Mouse (Mus musculus) midbrain, embryonic 16.5 days (tissue): Measurements from ENCODE around the gene 4930522H14Rik. TPM values are rescaled to one million over a fixed set of nuclear protein-coding genes. Genes with fewer than 3 reads are reported as not detected.

Experiments
- ATAC-seq: fragments of 200-750 bp; cut with Nextera tagmentation; 2 replicates; pipeline ENCODE4 v1.8.0; 2017; ENCODE audit warnings: moderate TSS enrichment
- H3K27ac ChIP-seq: fragments of 300-500 bp; sonication (generic); 2 replicates; pipeline ENCODE4 v1.5.1; 2014; ENCODE audit warnings: mild to moderate bottlenecking, low read length, mixed read lengths
- H3K27me3 ChIP-seq: fragments of 300-500 bp; sonication (generic); 2 replicates; pipeline ENCODE4 v1.6.1; 2014; ENCODE audit warnings: low read depth, low read length, mixed read lengths; ENCODE audit not compliant: control insufficient read depth, insufficient read depth
- H3K36me3 ChIP-seq: fragments of 300-500 bp; sonication (generic); 2 replicates; pipeline ENCODE4 v1.6.1; 2014; ENCODE audit warnings: mild to moderate bottlenecking, low read length, moderate library complexity, mixed read lengths; ENCODE audit not compliant: control insufficient read depth, insufficient read depth
- H3K4me1 ChIP-seq: fragments of 300-500 bp; sonication (generic); 2 replicates; pipeline ENCODE4 v1.6.1; 2014; ENCODE audit warnings: mild to moderate bottlenecking, low read length, mixed read lengths; ENCODE audit not compliant: control insufficient read depth, insufficient read depth
- H3K4me2 ChIP-seq: fragments of 300-500 bp; sonication (generic); 2 replicates; pipeline ENCODE4 v1.6.1; 2014; ENCODE audit warnings: mild to moderate bottlenecking, low read length, mixed read lengths
- H3K4me3 ChIP-seq: fragments of 300-500 bp; sonication (generic); 2 replicates; pipeline ENCODE4 v1.5.1; 2014; ENCODE audit warnings: low read depth, mild to moderate bottlenecking, low read length, moderate library complexity, mixed read lengths
- H3K9ac ChIP-seq: fragments of 300-500 bp; sonication (generic); 2 replicates; pipeline ENCODE4 v1.6.1; 2014; ENCODE audit warnings: low read depth, low read length, mixed read lengths
- H3K9me3 ChIP-seq: fragments of 300-500 bp; sonication (generic); replicated peaks from 2 replicates; pipeline ENCODE4 v1.6.1; 2014; ENCODE audit warnings: mild to moderate bottlenecking, low read length, mixed read lengths; ENCODE audit not compliant: control insufficient read depth, poor library complexity, severe bottlenecking
- WGBS: fragments of 180-500 bp; shearing (Covaris S2); extraction: QIAGEN DNeasy Blood & Tissue Kit; methylation state at CpG from one replicate; pipeline ENCODE4 v1.1.7; 2014; 5-methylcytosine and 5-hydroxymethylcytosine counted together
- polyA plus RNA-seq: library from polyadenylated mRNA; unstranded; fragments of >200 nt; fragmentation: Nextera tagmentation; extraction: Ambion mirVana; gene quantifications from 2 replicates; pipeline ENCODE4 v1.2.1, GENCODE M21; 2015

The 4930522H14Rik gene
- polyA plus RNA-seq: not detected in 2 replicates

DNA sequence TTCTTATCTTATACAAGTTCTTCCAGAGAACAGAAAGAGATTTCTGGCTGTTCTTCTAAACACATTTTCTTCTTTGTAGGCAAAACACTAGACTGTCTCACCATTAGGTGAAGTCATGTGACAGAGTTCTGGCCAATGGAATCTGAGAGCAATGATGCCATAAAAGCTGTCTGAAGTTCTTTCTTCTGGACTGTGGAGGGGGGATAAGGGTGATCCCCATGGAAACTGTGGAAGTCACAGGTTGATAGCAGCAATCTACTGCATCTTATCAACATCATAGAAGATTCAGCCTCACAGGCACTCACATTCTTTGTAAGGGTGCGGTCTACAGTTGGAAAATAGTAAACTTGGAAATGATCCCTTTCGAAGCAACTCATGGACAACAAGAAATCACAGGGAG lies at the start of gene 4930522H14Rik:
4930522H14Rik (minus strand) TSS at position 187 of the 400 bp plus-strand sequence.
- no peaks in the 10 kb centered on the region for H3K4me1 ChIP-seq
- H3K36me3 ChIP-seq: no peaks in the 10 kb centered on the region
- 0 out of 2 replicates have a peak within 1 kb of the TSS, but pooled peaks have one; percentile 16 for H3K4me2 ChIP-seq

DNA sequence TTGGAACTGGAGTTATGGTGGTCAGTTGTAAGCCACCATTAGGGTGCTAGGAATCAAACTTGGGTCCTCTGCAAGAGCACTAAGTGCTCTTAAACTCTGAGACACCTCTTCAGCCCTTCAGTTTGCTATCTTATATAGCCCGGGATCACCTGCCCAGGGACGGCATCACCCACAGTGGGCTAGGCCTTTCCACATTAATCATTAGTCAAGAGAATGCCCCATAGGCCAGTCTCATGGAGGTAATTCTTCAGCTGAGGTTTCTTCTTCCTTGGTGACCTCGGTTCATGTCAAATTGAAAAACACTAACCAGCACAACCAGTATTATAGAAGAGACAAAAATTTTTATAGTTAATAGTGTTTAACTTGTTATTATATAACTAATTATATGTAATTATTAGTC lies 47.3 kb upstream of the 4930522H14Rik start:
- Histone ChIP-seq H3K27ac (no peak overlapping the region), H3K4me2 (no peak overlapping the region), H3K36me3 (no peaks in the 10 kb centered on the region), H3K4me3 (no peak overlapping the region), H3K9ac (no peak overlapping the region), H3K4me1 (no peaks in the 10 kb centered on the region), H3K9me3 (no peaks in the 10 kb centered on the region), H3K27me3 (no peaks in the 10 kb centered on the region)
- 99% methylated on average over 3 of the region's 3 CpGs for WGBS
- no peak for ATAC-seq

More for the DNA sequence above, at the start of gene 4930522H14Rik:
- WGBS: 100% methylated on average over 2 of the region's 2 CpGs
- Histone ChIP-seq H3K27me3 (no peaks in the 10 kb centered on the region), H3K4me3 (no peak within 1 kb of the TSS), H3K9ac (no peak within 1 kb of the TSS), H3K9me3 (no peaks in the 10 kb centered on the region), H3K27ac (no peak within 1 kb of the TSS)
- no peak for ATAC-seq

DNA sequence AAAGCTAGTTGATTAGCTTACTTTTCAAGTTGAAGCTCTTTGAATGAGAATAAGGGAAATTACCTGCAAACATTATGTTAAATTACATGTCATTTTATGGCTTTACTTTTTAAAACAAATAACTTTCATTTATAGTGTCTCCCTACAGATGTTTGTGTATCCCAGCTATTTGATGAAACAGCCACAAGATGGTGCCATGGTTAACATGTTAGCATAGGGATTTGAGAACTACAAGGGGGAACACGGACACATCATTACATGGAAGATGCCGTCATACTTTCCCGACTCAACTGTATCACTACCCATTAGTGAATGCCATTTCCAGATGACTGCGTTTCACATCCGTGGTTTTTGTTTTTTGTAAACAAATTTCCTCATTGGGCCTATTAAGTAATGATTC lies 45.8 kb upstream of the 4930522H14Rik start:
- no peak overlapping the region for H3K27ac ChIP-seq
- H3K4me3 ChIP-seq: no peak overlapping the region
- H3K4me2 ChIP-seq: no peak overlapping the region
- no peaks in the 10 kb centered on the region for H3K9me3 ChIP-seq
- no peaks in the 10 kb centered on the region for H3K4me1 ChIP-seq
- ATAC-seq: no peak
- WGBS: 82% methylated on average over 5 of the region's 5 CpGs
- no peaks in the 10 kb centered on the region for H3K36me3 ChIP-seq
- H3K9ac ChIP-seq: no peak overlapping the region
- H3K27me3 ChIP-seq: no peaks in the 10 kb centered on the region

DNA sequence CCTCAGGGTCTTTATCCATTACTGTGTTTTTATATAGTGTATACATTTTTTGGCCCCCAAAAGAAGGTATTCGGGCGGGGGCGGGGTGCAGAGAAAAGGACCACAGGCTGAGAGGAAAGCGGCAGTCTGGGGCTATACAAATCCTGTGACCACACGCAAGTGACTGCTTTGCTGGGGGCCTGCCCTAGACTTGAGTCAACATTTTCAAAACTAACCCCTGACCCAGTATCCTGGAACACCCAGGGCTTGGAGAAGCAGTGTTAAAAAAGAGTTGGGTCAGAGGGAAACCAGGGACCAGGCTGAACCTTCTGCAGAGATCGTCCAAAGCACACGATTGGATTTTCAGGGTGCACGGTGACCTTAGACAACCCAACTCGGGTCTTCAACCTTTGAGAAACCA lies 43.7 kb upstream of the 4930522H14Rik start:
- Histone ChIP-seq H3K4me3 (no peak overlapping the region), H3K36me3 (no peaks in the 10 kb centered on the region), H3K27me3 (no peaks in the 10 kb centered on the region), H3K4me1 (no peaks in the 10 kb centered on the region), H3K9ac (no peak overlapping the region), H3K9me3 (no peaks in the 10 kb centered on the region), H3K4me2 (no peak overlapping the region), H3K27ac (no peak overlapping the region)
- no peak for ATAC-seq
- 83% methylated on average over 9 of the region's 9 CpGs for WGBS

DNA sequence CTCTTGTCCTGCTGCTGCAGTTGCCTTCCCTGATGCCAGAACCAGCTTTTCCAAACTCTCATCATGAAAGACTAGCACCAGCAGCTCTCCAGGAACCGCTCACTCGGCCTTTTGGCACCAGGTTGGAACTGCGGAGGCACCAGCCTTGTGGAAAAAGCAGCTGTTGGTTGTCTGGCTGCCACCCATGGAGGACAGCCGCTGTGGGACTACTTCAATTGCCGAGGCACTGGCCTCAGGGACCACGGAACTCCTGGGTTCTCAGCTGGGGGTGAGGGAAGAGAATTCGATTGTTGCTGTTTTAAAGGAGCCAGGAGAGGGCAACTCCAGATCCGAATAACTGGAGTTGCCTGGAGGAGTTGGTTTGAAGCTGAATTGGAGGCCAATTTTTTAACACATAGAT lies 43.2 kb upstream of the 4930522H14Rik start:
- Histone ChIP-seq H3K36me3 (no peaks in the 10 kb centered on the region), H3K9ac (no peak overlapping the region), H3K27me3 (no peaks in the 10 kb centered on the region), H3K4me1 (peaks cover 2% of the 10 kb centered on the region; the same call in 1 of the 2 replicates), H3K9me3 (no peaks in the 10 kb centered on the region), H3K27ac (no peak overlapping the region), H3K4me3 (no peak overlapping the region), H3K4me2 (no peak overlapping the region)
- no peak for ATAC-seq
- 51% methylated on average over 8 of the region's 8 CpGs for WGBS

DNA sequence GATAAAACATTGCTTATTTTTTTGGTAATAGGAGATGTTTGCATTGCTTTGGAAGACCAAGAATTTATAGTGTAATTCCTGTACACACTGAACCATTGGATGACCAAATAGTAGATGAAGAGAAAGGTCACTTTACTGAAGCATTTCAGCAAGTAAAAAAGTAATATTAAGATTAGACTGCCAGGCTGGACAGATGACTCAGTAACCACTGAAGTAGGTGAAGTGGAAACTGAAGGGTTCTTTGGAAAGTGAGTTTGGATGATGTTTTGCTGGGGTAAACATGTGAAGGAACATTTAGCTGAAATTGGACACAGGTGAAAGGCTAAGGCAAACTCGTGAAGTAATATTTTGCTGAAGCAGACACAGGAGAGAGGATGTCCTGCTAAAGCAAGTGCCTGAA lies 41.5 kb upstream of the 4930522H14Rik start:
- H3K9ac ChIP-seq: no peak overlapping the region
- 96% methylated on average over 1 of the region's 1 CpGs for WGBS
- ATAC-seq: no peak
- H3K4me1 ChIP-seq: peaks cover 2% of the 10 kb centered on the region; the same call in 1 of the 2 replicates
- no peaks in the 10 kb centered on the region for H3K9me3 ChIP-seq
- no peaks in the 10 kb centered on the region for H3K36me3 ChIP-seq
- H3K4me3 ChIP-seq: no peak overlapping the region
- H3K4me2 ChIP-seq: no peak overlapping the region
- no peak overlapping the region for H3K27ac ChIP-seq
- H3K27me3 ChIP-seq: no peaks in the 10 kb centered on the region

DNA sequence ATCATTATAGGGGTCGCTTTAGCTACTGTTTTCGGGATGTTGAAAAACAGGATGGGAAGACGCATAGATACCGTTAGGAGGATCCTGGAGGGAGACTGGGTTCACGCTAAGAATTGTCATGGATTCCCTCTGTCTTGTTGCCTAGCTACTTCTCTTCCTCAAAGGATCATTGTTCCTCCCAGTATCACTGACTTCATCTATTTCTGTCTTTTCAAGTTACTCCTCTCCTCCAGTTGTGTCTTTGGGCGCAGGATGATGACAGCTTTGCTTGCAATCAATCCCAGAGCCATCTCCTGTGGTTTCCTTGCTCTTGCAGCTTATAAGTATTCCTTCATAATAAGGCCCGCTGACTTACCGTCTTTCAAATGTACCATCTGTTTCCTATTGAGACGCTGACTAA lies 38.3 kb upstream of the 4930522H14Rik start:
- H3K9ac ChIP-seq: peak overlapping the region; percentile 44; the same call in 1 of the 2 replicates
- peak overlapping the region; percentile 38 for H3K4me2 ChIP-seq
- no peaks in the 10 kb centered on the region for H3K9me3 ChIP-seq
- ATAC-seq: peak; percentile 60
- H3K4me1 ChIP-seq: peaks cover 2% of the 10 kb centered on the region; the same call in 1 of the 2 replicates
- H3K27me3 ChIP-seq: no peaks in the 10 kb centered on the region
- peak overlapping the region; percentile 25 for H3K4me3 ChIP-seq
- WGBS: 57% methylated on average over 9 of the region's 9 CpGs
- peak overlapping the region; percentile 29 for H3K27ac ChIP-seq
- no peaks in the 10 kb centered on the region for H3K36me3 ChIP-seq

DNA sequence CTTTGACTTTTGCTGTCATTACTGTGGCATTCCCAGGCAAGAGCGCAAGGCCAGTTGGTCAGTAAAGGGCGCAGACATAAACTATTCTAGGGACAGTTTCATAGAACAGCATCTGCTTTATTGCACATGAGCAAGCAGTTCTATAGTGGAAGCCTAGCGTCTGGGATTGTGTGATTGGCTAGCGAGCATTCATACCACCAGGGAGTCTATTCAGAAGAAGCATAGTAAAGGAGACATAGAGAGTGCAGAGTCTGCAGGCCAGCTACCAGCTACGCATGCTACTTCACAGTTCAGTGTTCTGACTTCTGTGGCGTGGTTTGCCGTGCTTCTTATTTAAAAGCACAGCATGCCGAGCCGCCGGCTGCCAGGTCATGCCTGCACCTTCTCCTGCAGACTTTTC lies 37.9 kb upstream of the 4930522H14Rik start:
- WGBS: 53% methylated on average over 10 of the region's 10 CpGs
- Histone ChIP-seq H3K4me1 (peaks cover 2% of the 10 kb centered on the region; the same call in 1 of the 2 replicates), H3K4me3 (peak overlapping the region; percentile 25), H3K4me2 (peak overlapping the region; percentile 38), H3K27ac (peak overlapping the region; percentile 29; the same call in 1 of the 2 replicates), H3K9ac (peak overlapping the region; percentile 44; the same call in 1 of the 2 replicates), H3K36me3 (no peaks in the 10 kb centered on the region), H3K9me3 (no peaks in the 10 kb centered on the region), H3K27me3 (no peaks in the 10 kb centered on the region)
- ATAC-seq: peak; percentile 87

DNA sequence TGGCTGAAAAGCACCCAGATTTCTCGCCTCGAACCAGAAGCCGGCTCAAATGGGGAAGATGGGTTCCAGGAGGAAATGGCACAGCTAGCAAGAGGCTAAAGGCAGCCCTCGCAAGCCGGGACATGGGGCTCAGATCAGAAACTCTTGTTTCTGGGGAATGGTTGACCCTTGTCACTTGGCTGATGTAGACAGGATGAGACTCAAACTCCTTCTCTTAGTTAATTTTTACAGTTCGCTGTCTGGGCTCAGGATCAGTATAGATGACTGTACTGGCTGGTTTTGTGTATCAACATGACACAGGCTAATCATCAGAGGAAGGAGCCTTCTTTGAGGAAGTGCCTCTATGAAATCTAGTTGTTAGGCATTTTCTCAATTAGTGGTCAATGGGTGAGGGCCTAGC lies 33.6 kb upstream of the 4930522H14Rik start:
- H3K27ac ChIP-seq: no peak overlapping the region
- no peak overlapping the region for H3K4me3 ChIP-seq
- no peaks in the 10 kb centered on the region for H3K36me3 ChIP-seq
- no peak for ATAC-seq
- H3K27me3 ChIP-seq: no peaks in the 10 kb centered on the region
- no peak overlapping the region for H3K4me2 ChIP-seq
- 94% methylated on average over 6 of the region's 6 CpGs for WGBS
- H3K9me3 ChIP-seq: no peaks in the 10 kb centered on the region
- peaks cover 2% of the 10 kb centered on the region; the same call in 1 of the 2 replicates for H3K4me1 ChIP-seq
- no peak overlapping the region for H3K9ac ChIP-seq
